Mouse (Mus musculus) olfactory bulb, adult 2 months (tissue): ENCODE data around the gene Olfr66. TPM values are rescaled to one million over a fixed set of nuclear protein-coding genes. Genes with fewer than 3 reads are reported as not detected.

Experiments
- H3K27ac ChIP-seq: fragments of 200-500 bp; 2 replicates; pipeline ENCODE4 v1.5.1; 2012; ENCODE audit warnings: low read depth, low read length; ENCODE audit not compliant: insufficient read depth
- H3K4me1 ChIP-seq: fragments of 200-500 bp; 2 replicates; pipeline ENCODE4 v1.6.1; 2012; ENCODE audit warnings: low read length; ENCODE audit not compliant: control insufficient read depth, insufficient read depth
- H3K4me3 ChIP-seq: fragments of 200-500 bp; 2 replicates; pipeline ENCODE4 v1.5.1; 2012; ENCODE audit warnings: mild to moderate bottlenecking, low read depth, low read length, moderate library complexity; ENCODE audit not compliant: insufficient read depth
- CTCF ChIP-seq: fragments of 200-500 bp; IDR thresholded peaks from 2 replicates; pipeline ENCODE4 v1.5.1; 2012; ENCODE audit warnings: low read depth, mild to moderate bottlenecking, low read length, moderate library complexity; ENCODE audit not compliant: insufficient read depth
- POLR2A ChIP-seq: fragments of 200-500 bp; IDR thresholded peaks from 2 replicates; pipeline ENCODE4 v1.6.1; 2012; ENCODE audit warnings: mild to moderate bottlenecking, low read depth, low read length, moderate library complexity; ENCODE audit not compliant: insufficient read depth
- WGBS: fragments of 180-500 bp; shearing (Covaris S2); methylation state at CpG from one replicate; pipeline ENCODE4 v1.1.7; 2018; 5-methylcytosine and 5-hydroxymethylcytosine counted together
- polyA plus RNA-seq: library from polyadenylated mRNA; stranded (reverse); fragments of >200 nt; gene quantifications from 2 replicates; pipeline ENCODE4 v1.2.4, GENCODE M21; 2012; ENCODE audit warnings: low replicate concordance; ENCODE audit not compliant: missing spikeins, insufficient read depth, insufficient read length

Olfr66 gene
- not detected in 2 replicates for polyA plus RNA-seq

DNA sequence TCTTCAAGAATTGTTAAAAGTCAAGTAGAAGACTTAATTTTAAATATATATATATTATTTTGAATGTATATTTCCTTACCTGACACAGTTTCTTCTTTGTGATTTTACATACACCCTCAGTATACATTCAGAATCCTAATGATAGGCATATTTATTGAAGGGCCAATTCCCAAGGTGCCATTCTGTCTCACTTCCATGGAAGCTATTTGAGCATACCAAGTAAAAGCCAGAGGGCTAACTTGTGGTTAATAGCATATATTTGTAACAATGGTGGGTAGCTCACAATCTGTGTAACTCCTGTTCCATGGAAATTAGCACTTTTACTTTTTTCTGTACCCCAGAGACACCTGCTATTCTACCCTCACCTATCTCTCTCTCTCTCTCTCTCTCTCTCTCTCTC is at the start of gene Olfr66:
Gene Olfr66, minus strand, starts transcription at position 101 of the 400 bp plus-strand sequence.
- TF ChIP-seq CTCF (no peak), POLR2A (no peak)
- H3K4me3 ChIP-seq: no peak within 1 kb of the TSS
- no peaks in the 10 kb centered on the region for H3K4me1 ChIP-seq
- H3K27ac ChIP-seq: no peak within 1 kb of the TSS

- Histone ChIP-seq H3K4me1 (no peaks in the 10 kb centered on the region), H3K4me3 (no peak within 1 kb of the TSS), H3K27ac (no peak within 1 kb of the TSS)
- TF ChIP-seq POLR2A (no peak), CTCF (no peak)
- WGBS: 65% methylated on average over 2 of the region's 2 CpGs
These were observed 48.2 kb upstream of the Olfr66 start, which contains the start of gene Olfr632 for GRCm38 (mm10) chr7:103934264-103934663. Gene Olfr632, plus strand, starts transcription at chr7:103934347.

DNA sequence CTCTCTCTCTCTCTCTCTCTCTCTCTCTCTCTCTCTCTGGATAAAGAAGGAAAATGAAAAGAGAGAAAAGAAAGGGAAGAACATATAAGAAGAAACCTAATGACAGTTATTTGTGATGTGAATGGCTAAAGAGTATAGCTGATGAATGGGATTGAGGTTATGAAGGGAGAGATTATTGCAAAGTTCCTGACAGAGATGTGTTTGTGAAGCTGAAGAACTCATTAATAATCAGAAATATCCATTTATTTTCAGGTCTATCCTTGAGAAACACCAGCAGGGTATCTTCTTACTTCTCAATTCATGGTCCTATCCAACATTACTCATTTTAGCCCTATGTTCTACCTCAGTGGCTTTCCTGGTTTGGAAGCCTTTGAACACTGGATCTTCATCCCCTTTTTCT is 42.5 kb upstream of the Olfr66 start, which contains the start of gene Olfr631:
Gene Olfr631, plus strand, starts transcription at position 301 of the 400 bp plus-strand sequence.
- H3K4me3 ChIP-seq: no peak within 1 kb of the TSS
- H3K4me1 ChIP-seq: no peaks in the 10 kb centered on the region
- no peak within 1 kb of the TSS for H3K27ac ChIP-seq
- no peak for TF ChIP-seq CTCF
- TF ChIP-seq POLR2A: no peak

DNA sequence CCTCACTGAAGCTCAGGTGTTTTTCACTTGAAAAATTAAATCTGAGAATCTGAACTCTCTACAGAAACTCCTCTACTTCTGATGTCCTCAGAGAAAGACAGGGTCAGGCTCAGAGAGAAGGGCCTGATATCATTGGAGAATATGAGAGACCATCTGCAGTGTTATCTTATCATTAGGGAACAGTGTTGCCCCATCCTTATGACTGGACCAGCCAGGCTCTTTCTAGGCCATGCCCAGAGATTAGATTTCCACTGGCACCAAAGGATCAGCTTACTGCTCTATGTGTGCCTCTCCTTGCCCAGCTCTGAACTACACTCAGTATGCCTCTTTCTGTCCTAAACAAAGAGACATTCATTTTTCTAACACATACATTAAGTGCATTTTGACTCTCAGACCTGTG is 29.3 kb upstream of the Olfr66 start:
- Histone ChIP-seq H3K4me3 (no peak overlapping the region), H3K27ac (no peak overlapping the region), H3K4me1 (no peaks in the 10 kb centered on the region)
- TF ChIP-seq POLR2A: no peak
- TF ChIP-seq CTCF: no peak

GRCm38 (mm10) chr7:103912969-103913511 is 27.0 kb upstream of the Olfr66 start:
- no peak overlapping the region for H3K27ac ChIP-seq
- TF ChIP-seq POLR2A: no peak
- no peaks in the 10 kb centered on the region for H3K4me1 ChIP-seq
- 49% methylated on average over 8 of the region's 8 CpGs for WGBS
- no peak overlapping the region for H3K4me3 ChIP-seq

DNA sequence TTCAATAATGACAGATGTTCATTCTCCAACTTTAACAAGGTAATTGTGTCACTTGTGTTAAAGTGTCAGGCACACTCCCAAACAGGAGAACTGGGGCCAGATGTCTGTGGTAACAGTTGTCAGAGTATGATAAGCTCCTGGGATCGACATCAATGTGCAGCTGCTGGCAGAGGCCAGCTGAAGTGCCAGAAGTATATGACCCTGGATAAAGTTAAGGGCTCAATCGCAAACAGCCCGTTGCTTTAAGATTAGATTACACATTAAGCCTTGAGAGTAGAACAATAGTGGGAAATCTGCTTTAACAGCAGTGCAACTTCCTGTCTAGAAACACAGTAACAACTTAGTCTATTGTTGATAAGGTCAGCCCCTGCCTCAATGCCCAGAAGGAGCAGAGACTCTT is 24.0 kb upstream of the Olfr66 start:
- no peaks in the 10 kb centered on the region for H3K4me1 ChIP-seq
- WGBS: 50% methylated on average over 3 of the region's 3 CpGs
- H3K27ac ChIP-seq: no peak overlapping the region
- H3K4me3 ChIP-seq: no peak overlapping the region
- TF ChIP-seq POLR2A: no peak
- TF ChIP-seq CTCF: no peak

DNA sequence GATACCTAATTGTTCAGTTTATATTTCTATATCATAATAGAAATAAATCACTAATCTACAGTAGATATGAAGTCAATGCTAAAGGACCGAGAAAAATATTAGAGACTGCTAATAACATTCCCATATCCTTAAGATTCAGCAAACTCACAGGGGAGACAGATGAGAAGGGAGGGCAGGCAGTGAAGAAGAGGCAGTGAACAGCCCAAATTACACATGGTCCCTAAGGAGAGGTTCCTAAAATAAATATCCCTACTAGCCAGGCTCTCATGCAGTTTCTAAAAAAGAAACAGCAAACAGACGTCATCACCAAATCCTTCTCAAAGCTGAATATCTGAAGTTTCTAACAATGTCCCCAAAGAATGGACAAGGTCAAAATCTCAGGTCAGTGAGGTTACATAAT is 17.1 kb upstream of the Olfr66 start, which contains the start of gene Olfr65:
Gene Olfr65, plus strand, starts transcription at position 301 of the 400 bp plus-strand sequence.
- 85% methylated on average over 2 of the region's 2 CpGs for WGBS
- H3K4me1 ChIP-seq: no peaks in the 10 kb centered on the region
- H3K4me3 ChIP-seq: no peak within 1 kb of the TSS
- TF ChIP-seq POLR2A (no peak), CTCF (no peak)
- no peak within 1 kb of the TSS for H3K27ac ChIP-seq

DNA sequence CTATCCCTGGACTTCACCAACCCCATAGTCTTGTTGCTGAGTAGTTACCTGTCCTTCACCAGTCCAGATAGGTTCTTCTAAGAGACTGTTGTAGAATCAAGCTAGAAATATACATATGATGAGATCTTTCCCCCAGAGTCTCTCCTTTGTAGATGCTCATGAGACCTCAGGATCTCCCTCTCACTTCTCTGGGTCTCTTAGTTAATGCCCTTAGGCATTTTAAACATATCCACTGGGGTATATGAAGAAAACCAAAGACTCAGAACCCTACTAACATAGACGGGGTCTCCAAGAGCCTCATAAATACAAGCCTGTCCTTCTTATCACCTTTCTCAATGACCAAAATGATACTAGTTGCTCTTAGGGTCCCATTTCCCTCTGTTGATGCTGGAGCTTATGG is 8.3 kb upstream of the Olfr66 start, which contains the start of gene Olfr64:
Gene Olfr64, minus strand, starts transcription at position 101 of the 400 bp plus-strand sequence.
- WGBS: 71% methylated on average over 1 of the region's 1 CpGs
- Histone ChIP-seq H3K4me1 (no peaks in the 10 kb centered on the region), H3K27ac (no peak within 1 kb of the TSS), H3K4me3 (no peak within 1 kb of the TSS)
- TF ChIP-seq CTCF (no peak), POLR2A (no peak)

GRCm38 (mm10) chr7:103877093-103877492 is 9.0 kb downstream of the Olfr66 start:
- Histone ChIP-seq H3K4me3 (no peak overlapping the region), H3K4me1 (no peaks in the 10 kb centered on the region), H3K27ac (no peak overlapping the region)
- 89% methylated on average over 2 of the region's 2 CpGs for WGBS
- no peak for TF ChIP-seq CTCF
- TF ChIP-seq POLR2A: no peak
